ENCODE assay signal across 20 mouse cellular contexts in genomic region chr4:32405985-32406384, GRCm38 (mm10).
DNase-seq lines count a peak whose midpoint lies in the region; ATAC-seq and TF ChIP-seq lines count a peak whose summit lies in the region.
"Had no signal": no experiment of that assay in that cellular context is flagged by ENCODE, and none has a peak within 500 bp of the region (broad histone marks: within the 10 kb centered on the region; RNA-seq: fewer than 3 reads in every experiment).

No protein-coding gene starts in this region.

- DNase-seq in left cerebral cortex, adult 2 months (ENCODE audit: extremely low spot score in 1 of 2, low spot score in 2 of 2) = no peak
- DNase-seq in left cerebral cortex, postnatal 14 days (ENCODE audit: low spot score in 2 of 2) = no peak
- peak; percentile 55 for DNase-seq in 3134 (ENCODE audit: extremely low read depth, insufficient read length, low spot score)
- no peak for DNase-seq in Muller cell, postnatal 12 days (ENCODE audit: inconsistent ontology term)
- DNase-seq in kidney, adult 8-10 months = no peak
- DNase-seq: adrenal gland, postnatal 25 days; cerebellum, adult 9-10 months; embryo, embryonic 11 days; gastrocnemius, postnatal 10 days; kidney, postnatal 10 days; liver, embryonic 13.5 days had no signal

- peaks cover 32% of the 10 kb centered on the region for H3K4me1 ChIP-seq in forebrain, embryonic 15.5 days
- H3K4me1 ChIP-seq in forebrain, embryonic 12.5 days = peaks cover 10% of the 10 kb centered on the region
- H3K4me1 ChIP-seq: limb, embryonic 10.5 days; liver, embryonic 13.5 days; neural tube, embryonic 12.5 days had no signal

- no peak for TF ChIP-seq CTCF in left cerebral cortex, adult 2 months (IDR thresholded peaks at IDR 0.05)

- H3K27me3 ChIP-seq in forebrain, embryonic 15.5 days = no peaks in the 10 kb centered on the region
- H3K27me3 ChIP-seq in forebrain, embryonic 12.5 days = no peaks in the 10 kb centered on the region
- H3K27me3 ChIP-seq: liver, embryonic 13.5 days; neural tube, embryonic 12.5 days had no signal

- no peak overlapping the region for H3K4me3 ChIP-seq in forebrain, embryonic 15.5 days
- no peak overlapping the region for H3K4me3 ChIP-seq in forebrain, embryonic 12.5 days (replicated peaks)
- no peak overlapping the region for H3K4me3 ChIP-seq in left cerebral cortex, adult 2 months
- H3K4me3 ChIP-seq: limb, embryonic 10.5 days; liver, embryonic 13.5 days; megakaryocyte, embryonic 14.5 days; neural tube, embryonic 12.5 days had no signal

- no peak overlapping the region for H3K4me2 ChIP-seq in forebrain, embryonic 15.5 days (replicated peaks)
- no peak overlapping the region for H3K4me2 ChIP-seq in forebrain, embryonic 12.5 days
- H3K4me2 ChIP-seq: liver, embryonic 13.5 days; neural tube, embryonic 12.5 days had no signal

- ATAC-seq in forebrain, embryonic 15.5 days (replicated peaks) = no peak
- ATAC-seq in forebrain, embryonic 12.5 days (ENCODE audit: low FRiP score) = no peak
- ATAC-seq in activated CD4-positive, CD25-positive, alpha-beta regulatory T cell, adult 4 months = peak; percentile 84
- ATAC-seq: forebrain, embryonic 14.5 days; intestine, postnatal 0 days had no signal

- no peak overlapping the region for H3K9ac ChIP-seq in forebrain, embryonic 15.5 days (replicated peaks)
- no peak overlapping the region for H3K9ac ChIP-seq in forebrain, embryonic 12.5 days
- H3K9ac ChIP-seq: liver, embryonic 13.5 days; neural tube, embryonic 12.5 days had no signal

- H3K27ac ChIP-seq in forebrain, embryonic 15.5 days (replicated peaks) = peak overlapping the region; percentile 25; the same call in 1 of the 2 replicates
- H3K27ac ChIP-seq in forebrain, embryonic 12.5 days = no peak overlapping the region
- peak overlapping the region; percentile 66; the same call in 1 of the 2 replicates for H3K27ac ChIP-seq in left cerebral cortex, adult 2 months
- H3K27ac ChIP-seq: limb, embryonic 10.5 days; liver, embryonic 13.5 days; neural tube, embryonic 12.5 days had no signal

- intact Hi-C loops in left cerebral cortex, adult 2 months (cut with DNase I) = no loop called here
- intact Hi-C loops in left cerebral cortex, postnatal 14 days (cut with DNase I) = loop anchor here (10.0 kb wide), 1 partner anchor 351 kb away; no protein-coding TSS in a partner anchor

- 86% methylated on average over 3 of the region's 3 CpGs for WGBS in forebrain, embryonic 15.5 days
- 91% methylated on average over 3 of the region's 3 CpGs for WGBS in forebrain, embryonic 12.5 days

- no peaks in the 10 kb centered on the region for H3K36me3 ChIP-seq in forebrain, embryonic 15.5 days
- H3K36me3 ChIP-seq in forebrain, embryonic 12.5 days (replicated peaks) = no peaks in the 10 kb centered on the region
- H3K36me3 ChIP-seq: G1E; liver, embryonic 13.5 days; neural tube, embryonic 12.5 days had no signal

- no peaks in the 10 kb centered on the region for H3K9me3 ChIP-seq in forebrain, embryonic 15.5 days
- H3K9me3 ChIP-seq in forebrain, embryonic 12.5 days = no peaks in the 10 kb centered on the region
- H3K9me3 ChIP-seq: G1E; limb, embryonic 10.5 days; liver, embryonic 13.5 days; neural tube, embryonic 12.5 days had no signal
